Mouse (Mus musculus) heart, postnatal 0 days (tissue): ENCODE measurements at regions not wholly inside any gene's neighbourhood (a gene's known extent, or its start where the extent isn't known, plus 50 kb on each side); places are given as distances from the start of the nearest gene placed in this dataset.

Experiments
- ATAC-seq: fragments of 200-750 bp; cut with Nextera tagmentation; 2 replicates; pipeline ENCODE4 v1.8.0; 2017; ENCODE audit warnings: low read depth, moderate number of reproducible peaks, moderate library complexity; ENCODE audit not compliant: insufficient read depth
- DNase-seq: peaks from one replicate; pipeline ENCODE4 v3.0.0-alpha.2; 2016; ENCODE audit warnings: low spot score
- H3K27ac ChIP-seq: fragments of 300-500 bp; sonication (generic); 2 replicates; pipeline ENCODE4 v1.5.1; 2014; ENCODE audit warnings: low read depth, mild to moderate bottlenecking
- H3K27me3 ChIP-seq: fragments of 300-500 bp; sonication (generic); 2 replicates; pipeline ENCODE4 v1.6.1; 2014; ENCODE audit warnings: low read length, mixed read lengths; ENCODE audit not compliant: control insufficient read depth, insufficient read depth
- H3K36me3 ChIP-seq: fragments of 300-500 bp; sonication (generic); replicated peaks from 2 replicates; pipeline ENCODE4 v1.6.1; 2014; ENCODE audit warnings: low read length, mixed read lengths; ENCODE audit not compliant: control insufficient read depth, insufficient read depth
- H3K4me1 ChIP-seq: fragments of 300-500 bp; sonication (generic); 2 replicates; pipeline ENCODE4 v1.6.1; 2014; ENCODE audit warnings: antibody characterized with exemption; ENCODE audit not compliant: control insufficient read depth, insufficient read depth
- H3K4me2 ChIP-seq: fragments of 300-500 bp; sonication (generic); 2 replicates; pipeline ENCODE4 v1.6.1; 2014; ENCODE audit warnings: low read depth, mild to moderate bottlenecking, low read length, moderate library complexity
- H3K4me3 ChIP-seq: fragments of 300-500 bp; sonication (generic); 2 replicates; pipeline ENCODE4 v1.5.1; 2014; ENCODE audit warnings: low read depth, low read length
- H3K9ac ChIP-seq: fragments of 300-500 bp; sonication (generic); replicated peaks from 2 replicates; pipeline ENCODE4 v1.6.1; 2014; ENCODE audit warnings: low read depth, low read length, mixed read lengths
- H3K9me3 ChIP-seq: fragments of 300-500 bp; sonication (generic); replicated peaks from 2 replicates; pipeline ENCODE4 v1.6.1; 2016; ENCODE audit warnings: low read length; ENCODE audit not compliant: control insufficient read depth
- CTCF ChIP-seq: IDR thresholded peaks from 2 replicates; pipeline ENCODE4 v1.5.1; 2016; ENCODE audit warnings: antibody characterized with exemption, control low read depth, low read depth
- EP300 ChIP-seq: IDR thresholded peaks from 2 replicates; pipeline ENCODE4 v1.6.1; 2016; ENCODE audit warnings: antibody characterized with exemption, low read depth
- WGBS: fragments of 180-500 bp; shearing (Covaris S2); extraction: QIAGEN DNeasy Blood & Tissue Kit; methylation state at CpG from one replicate; pipeline ENCODE4 v1.1.7; 2014; 5-methylcytosine and 5-hydroxymethylcytosine counted together

DNA sequence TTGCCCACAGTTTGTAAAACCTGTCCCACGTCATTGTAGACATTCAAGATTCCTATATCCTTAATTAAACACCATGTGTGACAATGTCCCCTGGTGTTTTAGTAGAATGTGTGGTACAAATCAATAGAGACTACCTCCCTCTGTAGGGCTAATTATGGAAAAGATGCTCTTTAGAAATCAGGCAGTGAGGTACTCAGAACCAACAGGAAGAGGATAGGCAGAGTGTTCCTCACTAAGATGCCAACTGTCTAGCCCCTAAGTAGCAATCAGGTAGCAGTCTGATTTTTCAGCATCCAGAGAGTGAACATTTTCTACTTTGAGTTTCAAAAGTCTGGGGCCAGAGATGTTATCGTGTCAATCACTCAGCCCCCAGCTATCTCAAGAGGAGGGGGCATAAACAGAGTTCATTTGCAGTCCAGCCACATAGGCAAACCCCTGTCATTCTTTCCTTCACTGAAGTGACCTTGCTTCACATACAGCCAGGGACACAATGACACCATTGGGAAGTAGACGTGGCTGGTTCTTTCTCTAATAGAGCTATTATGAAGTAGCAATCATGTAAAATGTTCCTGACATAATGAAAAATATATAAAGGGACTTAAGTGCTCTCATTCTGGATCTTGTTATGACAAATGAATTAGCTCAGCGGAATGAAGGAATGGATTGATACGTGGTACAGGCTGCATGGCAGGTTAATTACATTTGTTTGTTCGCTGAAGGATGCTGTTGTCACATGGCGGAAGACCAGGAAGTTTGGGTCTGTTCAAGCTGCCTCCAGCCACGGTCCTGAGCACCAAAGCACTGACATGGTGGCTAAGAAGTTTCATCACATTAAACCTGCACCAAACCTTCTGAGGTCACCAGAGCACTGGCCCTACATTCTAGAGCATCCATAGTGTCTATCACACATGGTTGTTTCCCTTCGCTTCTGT lies 74.6 kb upstream of the Olfr275 start:
- WGBS = 74% methylated on average over 9 of the region's 9 CpGs
- Histone ChIP-seq H3K9ac (no peak overlapping the region), H3K36me3 (no peaks in the 10 kb centered on the region), H3K9me3 (no peaks in the 10 kb centered on the region), H3K4me3 (no peak overlapping the region), H3K4me1 (no peaks in the 10 kb centered on the region), H3K4me2 (no peak overlapping the region), H3K27ac (no peak overlapping the region), H3K27me3 (no peaks in the 10 kb centered on the region)
- ATAC-seq = no peak
- DNase-seq = no peak
- TF ChIP-seq CTCF (no peak), EP300 (no peak)

DNA sequence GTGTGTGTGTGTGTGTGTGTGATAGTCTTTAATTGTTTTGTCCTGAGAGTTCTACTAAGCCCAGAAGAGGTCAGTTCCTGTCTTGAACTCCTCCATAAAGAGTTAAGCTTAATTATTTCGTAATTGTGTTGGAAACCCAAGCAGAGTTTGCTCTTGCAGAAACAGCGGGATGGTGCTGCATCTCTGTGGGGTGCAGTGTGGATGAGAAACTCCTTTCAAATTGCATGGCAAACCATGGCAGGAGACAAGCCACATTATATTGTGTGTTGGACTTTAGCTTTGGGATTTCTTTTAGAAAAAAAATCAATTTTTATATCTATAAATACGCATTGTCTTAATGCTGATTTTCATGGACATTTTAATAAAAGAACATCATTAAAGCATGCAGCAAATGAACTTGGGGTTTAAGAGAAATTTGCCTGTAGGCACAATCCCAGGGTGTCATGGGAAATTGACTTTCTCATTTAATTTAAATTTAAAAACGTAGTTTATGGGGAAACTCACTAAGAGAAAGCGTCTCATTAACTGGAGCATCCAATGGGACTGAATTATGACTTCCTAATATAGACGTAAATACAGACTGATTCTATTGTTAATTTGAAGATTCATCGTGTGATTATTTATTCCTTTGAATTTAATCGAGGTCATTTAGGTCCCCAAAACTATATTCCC lies 61.4 kb upstream of the Olfr275 start:
- Histone ChIP-seq H3K9me3 (no peaks in the 10 kb centered on the region), H3K36me3 (no peaks in the 10 kb centered on the region), H3K4me2 (no peak overlapping the region), H3K4me3 (no peak overlapping the region), H3K27me3 (no peaks in the 10 kb centered on the region), H3K4me1 (no peaks in the 10 kb centered on the region), H3K9ac (no peak overlapping the region), H3K27ac (no peak overlapping the region)
- WGBS = 73% methylated on average over 8 of the region's 8 CpGs
- no peak for TF ChIP-seq EP300
- TF ChIP-seq CTCF = no peak
- DNase-seq (no peak), ATAC-seq (no peak)
